In genomic region chr1:179628438-179629106, GRCm38 (mm10) we compare ENCODE assay signal across 16 mouse cellular contexts. TPM values are rescaled to one million over a fixed set of nuclear protein-coding genes. Genes with fewer than 3 reads are reported as not detected.
DNase-seq lines count a peak whose midpoint lies in the region; ATAC-seq and TF ChIP-seq lines count a peak whose summit lies in the region.
"Had no signal": no experiment of that assay in that cellular context is flagged by ENCODE, and none has a peak within 500 bp of the region (broad histone marks: within the 10 kb centered on the region; RNA-seq: fewer than 3 reads in every experiment).

No protein-coding gene starts in this region.

- in situ Hi-C loops in ES-E14 (cut with MboI; ENCODE audit: low sequenced_read_pairs in 2 of 2, unreplicated experiment in 2 of 2), result no loop called here

- peak overlapping the region; percentile 59 for H3K27ac ChIP-seq in heart, embryonic 13.5 days (replicated peaks)
- no peak overlapping the region for H3K27ac ChIP-seq in heart, embryonic 11.5 days (ENCODE audit: low read depth, low read length)
- peak overlapping the region; percentile 45; the same call in 1 of the 2 replicates for H3K27ac ChIP-seq in ES-E14 (ENCODE audit: insufficient read depth, low read depth, low read length, poor library complexity, severe bottlenecking)
- H3K27ac ChIP-seq in intestine, postnatal 0 days (ENCODE audit: low read depth, low read length), result peak overlapping the region; percentile 43; the same call in 1 of the 2 replicates
- no peak overlapping the region for H3K27ac ChIP-seq in hindbrain, embryonic 16.5 days (ENCODE audit: low read depth, low read length)
- H3K27ac ChIP-seq: hindbrain, embryonic 12.5 days; layer of hippocampus, adult 2 months had no signal

- peaks cover 24% of the 10 kb centered on the region for H3K36me3 ChIP-seq in heart, embryonic 13.5 days
- no peaks in the 10 kb centered on the region for H3K36me3 ChIP-seq in heart, embryonic 11.5 days (ENCODE audit: control insufficient read depth, insufficient read depth, low read length)
- no peaks in the 10 kb centered on the region; the same call in 1 of the 2 replicates for H3K36me3 ChIP-seq in ES-E14 (ENCODE audit: control insufficient read depth, insufficient read depth, low read length, poor library complexity, severe bottlenecking)
- peaks cover 15% of the 10 kb centered on the region for H3K36me3 ChIP-seq in intestine, postnatal 0 days (ENCODE audit: control insufficient read depth, insufficient read depth)
- H3K36me3 ChIP-seq in splenic B cell, adult 2 months (ENCODE audit: control insufficient read depth, insufficient read depth, low read length, poor library complexity, severe bottlenecking), result no peaks in the 10 kb centered on the region
- H3K36me3 ChIP-seq in hindbrain, embryonic 16.5 days (ENCODE audit: control insufficient read depth, insufficient read depth, low read length), result 0 out of 2 replicates have a peak, but pooled peaks cover 8% of the 10 kb centered on the region

- H3K9me3 ChIP-seq in heart, embryonic 13.5 days, result no peaks in the 10 kb centered on the region
- H3K9me3 ChIP-seq in heart, embryonic 11.5 days (replicated peaks; ENCODE audit: control insufficient read depth, low read length), result no peaks in the 10 kb centered on the region
- no peaks in the 10 kb centered on the region for H3K9me3 ChIP-seq in ES-E14 (ENCODE audit: control insufficient read depth, insufficient read depth, low read depth, low read length)
- no peaks in the 10 kb centered on the region for H3K9me3 ChIP-seq in intestine, postnatal 0 days (ENCODE audit: control insufficient read depth)
- no peaks in the 10 kb centered on the region for H3K9me3 ChIP-seq in hindbrain, embryonic 16.5 days (ENCODE audit: control insufficient read depth, low read length)
- H3K9me3 ChIP-seq: hindbrain, embryonic 12.5 days; megakaryocyte, embryonic 14.5 days had no signal

- H3K4me3 ChIP-seq in heart, embryonic 13.5 days, result peak overlapping the region; percentile 16; the same call in 1 of the 2 replicates
- H3K4me3 ChIP-seq in heart, embryonic 11.5 days (ENCODE audit: low read depth, low read length), result no peak overlapping the region
- no peak overlapping the region for H3K4me3 ChIP-seq in ES-E14 (ENCODE audit: insufficient read depth in 1 of 2, low read depth in 1 of 2, low read length in 2 of 2, poor library complexity in 1 of 2, severe bottlenecking in 1 of 2)
- H3K4me3 ChIP-seq in intestine, postnatal 0 days (ENCODE audit: low read depth, low read length), result no peak overlapping the region
- no peak overlapping the region for H3K4me3 ChIP-seq in hindbrain, embryonic 16.5 days (ENCODE audit: low read length)
- H3K4me3 ChIP-seq: hindbrain, embryonic 12.5 days; layer of hippocampus, adult 2 months; megakaryocyte, embryonic 14.5 days had no signal

- TF ChIP-seq CTCF in intestine, postnatal 0 days (IDR thresholded peaks at IDR 0.05; ENCODE audit: low read depth), result no peak

- 0 out of 2 replicates have a peak overlapping the region, but pooled peaks have one; percentile 42 for H3K9ac ChIP-seq in heart, embryonic 13.5 days
- H3K9ac ChIP-seq in heart, embryonic 11.5 days (ENCODE audit: low read depth, low read length), result no peak overlapping the region
- H3K9ac ChIP-seq in ES-E14 (ENCODE audit: insufficient read depth, low read depth, low read length, poor library complexity, severe bottlenecking), result no peak overlapping the region
- H3K9ac ChIP-seq in intestine, postnatal 0 days (ENCODE audit: low read depth, low read length), result no peak overlapping the region
- H3K9ac ChIP-seq in hindbrain, embryonic 16.5 days (ENCODE audit: low read depth, low read length), result no peak overlapping the region
- H3K9ac ChIP-seq: hindbrain, embryonic 12.5 days had no signal

- H3K4me1 ChIP-seq in heart, embryonic 13.5 days, result peaks cover 21% of the 10 kb centered on the region
- H3K4me1 ChIP-seq in heart, embryonic 11.5 days (ENCODE audit: control insufficient read depth, insufficient read depth, low read length), result peaks cover 9% of the 10 kb centered on the region
- peaks cover 0 to 3% of the 10 kb centered on the region in 2 experiments; a peak in 1 of 4 replicates for H3K4me1 ChIP-seq in ES-E14 (ENCODE audit: control insufficient read depth in 2 of 2, insufficient read depth in 2 of 2, low read length in 2 of 2, poor library complexity in 1 of 2)
- 0 out of 2 replicates have a peak, but pooled peaks cover 3% of the 10 kb centered on the region for H3K4me1 ChIP-seq in intestine, postnatal 0 days (replicated peaks; ENCODE audit: control insufficient read depth, insufficient read depth, low read length)
- no peaks in the 10 kb centered on the region for H3K4me1 ChIP-seq in hindbrain, embryonic 16.5 days (ENCODE audit: control insufficient read depth, insufficient read depth, low read depth, low read length)
- H3K4me1 ChIP-seq: hindbrain, embryonic 12.5 days had no signal

- H3K4me2 ChIP-seq in heart, embryonic 13.5 days, result peak overlapping the region; percentile 33
- no peak overlapping the region; the same call in 1 of the 2 replicates for H3K4me2 ChIP-seq in heart, embryonic 11.5 days
- H3K4me2 ChIP-seq in intestine, postnatal 0 days (replicated peaks; ENCODE audit: low read depth), result peak overlapping the region; percentile 45; the same call in 1 of the 2 replicates
- no peak overlapping the region for H3K4me2 ChIP-seq in hindbrain, embryonic 16.5 days (ENCODE audit: low read length)
- H3K4me2 ChIP-seq: hindbrain, embryonic 12.5 days had no signal

- WGBS in heart, embryonic 13.5 days, result 30% methylated on average over 8 of the region's 8 CpGs
- whole genome bisulfite sequencing in heart, embryonic 11.5 days (ENCODE audit: insufficient replicate concordance), result 44% methylated on average over 8 of the region's 8 CpGs
- WGBS in intestine, postnatal 0 days, result 28% methylated on average over 8 of the region's 8 CpGs
- 70% methylated on average over 8 of the region's 8 CpGs for WGBS in hindbrain, embryonic 16.5 days

- peak; percentile 37; the same call in 1 of the 2 replicates for ATAC-seq in heart, embryonic 13.5 days (ENCODE audit: extremely low read depth, insufficient number of reproducible peaks, low FRiP score, low TSS enrichment)
- ATAC-seq in heart, embryonic 11.5 days (replicated peaks; ENCODE audit: insufficient number of reproducible peaks, low FRiP score, low TSS enrichment), result no peak
- peak; percentile 92 for ATAC-seq in intestine, postnatal 0 days
- ATAC-seq in hindbrain, embryonic 16.5 days, result no peak
- ATAC-seq: Patski had no signal

- no peaks in the 10 kb centered on the region for H3K27me3 ChIP-seq in heart, embryonic 13.5 days (replicated peaks)
- H3K27me3 ChIP-seq in heart, embryonic 11.5 days (ENCODE audit: control insufficient read depth, insufficient read depth, low read length), result no peaks in the 10 kb centered on the region
- H3K27me3 ChIP-seq in intestine, postnatal 0 days (replicated peaks; ENCODE audit: control insufficient read depth, insufficient read depth, low read length), result no peaks in the 10 kb centered on the region
- H3K27me3 ChIP-seq in splenic B cell, adult 2 months (ENCODE audit: control insufficient read depth, insufficient read depth, low read length, poor library complexity, severe bottlenecking), result no peaks in the 10 kb centered on the region
- H3K27me3 ChIP-seq in hindbrain, embryonic 16.5 days (replicated peaks; ENCODE audit: control insufficient read depth, insufficient read depth, low read length), result no peaks in the 10 kb centered on the region
- H3K27me3 ChIP-seq: hindbrain, embryonic 12.5 days; megakaryocyte, embryonic 14.5 days; Patski had no signal

- no peak for DNase-seq in ES-E14 (ENCODE audit: low read depth, low spot score)
- peak; percentile 12 for DNase-seq in splenic B cell, adult 2 months (ENCODE audit: low read depth, low spot score)
- DNase-seq in thymus, postnatal 4 days, result no peak
- DNase-seq in right cerebral cortex, adult 18-20 months, result no peak
- DNase-seq: cerebellum, postnatal 14 days; kidney, adult 8-10 months; lung, adult 2 months; spleen, adult 18-20 months had no signal

TF ChIP-seq in ES-E14, 5 proteins besides CTCF, POLR2A, EP300 and RAD21:
- TF ChIP-seq ZC3H11A (IDR thresholded peaks at IDR 0.05; ENCODE audit: borderline replicate concordance, low read depth, low read length) (no peak), CHD2 (IDR thresholded peaks at IDR 0.05; ENCODE audit: low read depth, low read length) (no peak), HCFC1 (IDR thresholded peaks at IDR 0.05; ENCODE audit: borderline replicate concordance, insufficient read depth, low read length) (no peak), MAFK (IDR thresholded peaks at IDR 0.05; ENCODE audit: insufficient read depth, low read depth, low read length) (no peak), ZNF384 (IDR thresholded peaks at IDR 0.05; ENCODE audit: low read depth, low read length) (no peak)

RNA-seq across cellular contexts. Expression of gene Sccpdh, which starts 39.4 kb away (rescaled TPM):
- polyA plus RNA-seq in heart, embryonic 13.5 days (2015; fragmentation: Nextera tagmentation; extraction: Ambion mirVana), result 76.8 and 85.8 TPM in 2 replicates
- polyA plus RNA-seq in heart, embryonic 11.5 days (2014; fragmentation: Nextera tagmentation; extraction: Ambion mirVana), result 82.4 and 96.1 TPM in 2 replicates
- 22.1 and 35.8 TPM in 2 replicates for total RNA-seq in ES-E14 (2012; rRNA removed)
- 111 and 113 TPM in 2 replicates for polyA plus RNA-seq in intestine, postnatal 0 days (2015; fragmentation: Nextera tagmentation; extraction: Ambion mirVana)
- polyA plus RNA-seq in hindbrain, embryonic 16.5 days (2015; fragmentation: Nextera tagmentation; extraction: Ambion mirVana), result 177 and 191 TPM in 2 replicates

Comparison
In these comparisons a context has a peak if more than half of its experiments do, and no peak if none do; other contexts are left out.
1. ATAC-seq: peak in heart, embryonic 13.5 days (single experiment) and intestine, postnatal 0 days (single experiment); none in heart, embryonic 11.5 days (single experiment) and hindbrain, embryonic 16.5 days (single experiment).
2. H3K27ac ChIP-seq: peak in heart, embryonic 13.5 days (single experiment), ES-E14 (single experiment) and intestine, postnatal 0 days (single experiment); none in heart, embryonic 11.5 days (single experiment) and hindbrain, embryonic 16.5 days (single experiment).
3. H3K4me2 ChIP-seq: peak in heart, embryonic 13.5 days (single experiment) and intestine, postnatal 0 days (single experiment); none in heart, embryonic 11.5 days (single experiment) and hindbrain, embryonic 16.5 days (single experiment).